Mouse (Mus musculus): ENCODE measurements around the gene Vta1. TPM values are rescaled to one million over a fixed set of nuclear protein-coding genes. Genes with fewer than 3 reads are reported as not detected.

Gene Vta1
- polyA plus RNA-seq, 1 experiment from 2014 or later: 213 TPM

DNA sequence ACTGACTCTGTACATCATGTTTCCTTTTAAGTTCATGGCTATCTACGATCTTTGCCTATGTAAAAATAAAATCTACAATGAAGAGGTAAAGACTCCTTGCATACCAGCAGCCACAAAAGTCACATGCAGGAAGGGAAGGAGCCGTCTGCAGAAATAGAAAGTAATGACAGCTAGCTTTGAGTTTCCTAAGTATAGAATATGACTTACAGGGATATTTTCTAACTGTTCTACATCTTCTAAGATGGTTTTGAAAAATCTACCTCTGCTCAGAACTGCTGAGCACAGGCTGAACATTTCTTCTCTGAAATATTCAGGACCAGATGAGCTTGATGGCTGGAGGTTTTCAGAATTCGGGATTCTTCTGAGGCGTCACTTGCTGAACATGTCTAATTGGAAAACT lies 66.3 kb downstream of the Vta1 start:
- no peak for ATAC-seq (ENCODE audit: low FRiP score, low read depth)
- no peaks in the 10 kb centered on the region for H3K27me3 ChIP-seq (replicated peaks)

DNA sequence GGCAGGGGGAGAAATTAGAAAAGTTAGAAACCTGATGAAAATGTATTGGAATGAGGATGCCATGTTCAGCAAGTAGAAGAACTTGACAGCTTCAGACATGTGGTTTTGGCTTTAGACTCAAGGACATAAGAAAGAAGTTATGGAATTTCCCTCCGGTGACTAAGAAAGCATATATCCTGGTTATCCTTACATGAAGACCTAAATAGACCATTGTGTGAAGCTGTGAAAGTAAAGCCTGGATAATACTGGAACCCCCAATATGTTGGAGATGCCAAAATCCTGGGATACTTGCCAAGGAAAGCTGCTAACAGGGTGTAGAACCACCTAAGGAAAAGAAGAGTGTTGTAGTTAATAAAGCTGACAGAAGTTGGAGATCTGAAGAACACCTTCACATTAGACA lies 79.7 kb downstream of the Vta1 start:
- no peaks in the 10 kb centered on the region for H3K36me3 ChIP-seq

More for the DNA sequence above, 66.3 kb downstream of the Vta1 start:
- no peaks in the 10 kb centered on the region for H3K36me3 ChIP-seq
- H3K9ac ChIP-seq: no peak overlapping the region
- no peaks in the 10 kb centered on the region for H3K9me3 ChIP-seq
- no peak overlapping the region for H3K27ac ChIP-seq
- no peak overlapping the region for H3K4me3 ChIP-seq
- 90% methylated on average over 4 of the region's 4 CpGs for WGBS
- H3K4me2 ChIP-seq (replicated peaks): no peak overlapping the region
- no peaks in the 10 kb centered on the region for H3K4me1 ChIP-seq

DNA sequence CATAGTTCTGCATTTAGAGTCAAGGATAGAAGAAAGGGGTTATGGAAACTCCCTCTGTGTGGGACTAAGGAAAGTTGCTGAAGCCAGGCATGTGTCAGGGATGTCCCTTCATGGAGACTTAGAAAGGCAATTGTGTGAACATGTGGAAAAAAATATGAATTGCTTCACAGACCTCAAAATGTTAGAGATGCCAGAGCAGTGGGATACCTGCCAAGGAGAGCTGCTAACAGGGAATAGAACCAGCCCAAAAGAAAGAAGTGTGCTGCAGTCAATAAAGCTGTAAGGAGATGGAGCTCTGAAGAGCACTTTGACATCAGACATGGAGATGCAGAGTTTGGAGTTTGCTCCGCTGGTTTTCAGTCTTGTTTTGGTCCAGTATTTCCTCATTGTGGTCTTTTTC lies 86.2 kb downstream of the Vta1 start:
- no peak overlapping the region for H3K27ac ChIP-seq
- H3K4me2 ChIP-seq (replicated peaks): no peak overlapping the region
- no peaks in the 10 kb centered on the region for H3K4me1 ChIP-seq
- ATAC-seq (ENCODE audit: low FRiP score, low read depth): no peak
- H3K4me3 ChIP-seq: no peak overlapping the region
- no peaks in the 10 kb centered on the region for H3K36me3 ChIP-seq
- H3K9ac ChIP-seq: no peak overlapping the region
- 91% methylated on average over 1 of the region's 1 CpGs for WGBS
- no peaks in the 10 kb centered on the region for H3K27me3 ChIP-seq (replicated peaks)
- no peaks in the 10 kb centered on the region for H3K9me3 ChIP-seq

More for the DNA sequence above, 79.7 kb downstream of the Vta1 start:
- Histone ChIP-seq H3K4me2 (replicated peaks) (no peak overlapping the region), H3K4me3 (no peak overlapping the region), H3K27me3 (replicated peaks) (no peaks in the 10 kb centered on the region), H3K9me3 (no peaks in the 10 kb centered on the region), H3K4me1 (no peaks in the 10 kb centered on the region), H3K27ac (no peak overlapping the region), H3K9ac (no peak overlapping the region)
- 92% methylated on average over 1 of the region's 1 CpGs for WGBS
- no peak for ATAC-seq (ENCODE audit: low FRiP score, low read depth)

DNA sequence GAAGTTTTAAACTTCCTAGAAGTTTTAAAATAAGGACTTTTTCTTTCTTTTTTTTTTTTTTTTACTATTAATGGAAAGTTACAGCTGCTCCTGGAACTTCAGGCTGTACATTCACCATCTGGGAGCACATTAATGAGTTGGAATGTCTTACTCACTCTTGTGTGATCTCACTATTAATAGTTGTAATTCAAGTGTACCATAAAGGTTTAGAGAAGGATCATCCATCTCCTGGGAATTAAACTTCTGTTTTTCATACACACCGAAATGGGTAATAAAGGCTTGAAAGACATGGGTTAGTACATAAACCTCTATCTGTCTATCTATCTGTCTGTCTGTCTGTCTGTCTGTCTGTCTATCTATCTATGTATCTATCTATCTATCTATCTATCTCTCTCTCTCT lies 87.1 kb downstream of the Vta1 start:
- no peak overlapping the region for H3K4me3 ChIP-seq
- H3K4me2 ChIP-seq (replicated peaks): no peak overlapping the region
- no peaks in the 10 kb centered on the region for H3K4me1 ChIP-seq
- H3K9me3 ChIP-seq: no peaks in the 10 kb centered on the region
- 86% methylated on average over 1 of the region's 1 CpGs for WGBS
- ATAC-seq (ENCODE audit: low FRiP score, low read depth): no peak
- no peak overlapping the region for H3K9ac ChIP-seq
- no peaks in the 10 kb centered on the region for H3K36me3 ChIP-seq
- H3K27ac ChIP-seq: no peak overlapping the region
- no peaks in the 10 kb centered on the region for H3K27me3 ChIP-seq (replicated peaks)

DNA sequence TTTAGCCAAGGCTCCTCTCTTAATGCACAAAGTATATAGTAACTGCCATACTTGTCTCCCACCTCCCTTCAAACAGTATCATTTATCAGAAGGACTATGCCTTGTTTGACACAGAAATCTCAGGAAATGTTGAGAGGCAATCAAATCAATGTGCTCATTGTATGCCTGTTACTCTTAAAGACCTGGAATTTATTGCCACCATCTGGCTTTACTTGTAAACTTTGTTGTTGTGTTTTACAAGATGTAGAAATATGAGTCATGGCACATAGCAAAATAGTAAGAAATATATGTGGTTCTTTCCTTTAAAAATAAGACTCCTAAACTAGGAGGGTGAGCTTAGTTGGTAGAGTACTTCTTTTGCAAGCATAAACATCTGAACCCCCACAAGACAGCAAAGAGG lies 89.9 kb downstream of the Vta1 start:
- H3K4me3 ChIP-seq: no peak overlapping the region
- H3K4me2 ChIP-seq (replicated peaks): no peak overlapping the region
- H3K9me3 ChIP-seq: no peaks in the 10 kb centered on the region
- H3K9ac ChIP-seq: no peak overlapping the region
- no peaks in the 10 kb centered on the region for H3K27me3 ChIP-seq (replicated peaks)
- no peak overlapping the region for H3K27ac ChIP-seq
- no peaks in the 10 kb centered on the region for H3K4me1 ChIP-seq
- ATAC-seq (ENCODE audit: low FRiP score, low read depth): no peak
- no peaks in the 10 kb centered on the region for H3K36me3 ChIP-seq

DNA sequence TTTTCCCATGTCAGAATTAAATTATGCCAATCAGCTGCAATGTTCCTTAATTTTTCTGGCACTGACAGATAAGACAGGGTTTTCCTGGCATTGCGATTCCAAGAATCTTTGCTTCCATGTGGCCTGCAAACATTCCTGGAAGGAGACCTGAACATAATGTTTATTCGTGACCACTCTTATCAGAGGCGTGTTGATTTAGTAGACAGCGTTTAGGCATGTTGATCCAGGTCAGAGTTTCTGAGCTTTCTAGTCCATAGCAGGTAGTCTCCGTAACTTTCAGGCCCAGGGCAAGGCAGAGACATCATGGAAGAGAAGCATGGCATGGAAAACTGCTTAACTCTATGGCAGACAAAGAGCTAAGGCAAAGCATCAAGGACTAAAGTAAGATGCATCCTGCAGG lies 97.8 kb downstream of the Vta1 start:
- no peaks in the 10 kb centered on the region for H3K9me3 ChIP-seq
- H3K36me3 ChIP-seq: no peaks in the 10 kb centered on the region
- no peak overlapping the region for H3K4me2 ChIP-seq (replicated peaks)
- WGBS: 95% methylated on average over 5 of the region's 5 CpGs
- H3K9ac ChIP-seq: no peak overlapping the region
- H3K27ac ChIP-seq: no peak overlapping the region
- no peaks in the 10 kb centered on the region for H3K27me3 ChIP-seq (replicated peaks)
- H3K4me3 ChIP-seq: no peak overlapping the region
- H3K4me1 ChIP-seq: no peaks in the 10 kb centered on the region
- ATAC-seq (ENCODE audit: low FRiP score, low read depth): no peak

Other genes with a start within 250 kb of the Vta1 start
- gene Adgrg6, start 159.9 kb downstream of the Vta1 start, polyA plus RNA-seq (2016; fragmentation: Nextera tagmentation; extraction: Ambion mirVana): 6.8 and 6.9 TPM in 2 replicates
- 0.30 and 0.40 TPM in 2 replicates for gene Nmbr, start within 50 bp of the Vta1 start, polyA plus RNA-seq (2016; fragmentation: Nextera tagmentation; extraction: Ambion mirVana)
- gene Gje1, start 12.7 kb upstream of the Vta1 start, polyA plus RNA-seq (2016; fragmentation: Nextera tagmentation; extraction: Ambion mirVana): not detected in 2 replicates